Mouse (Mus musculus) CH12.LX (cell line): ENCODE data around the gene Srbd1. TPM values are rescaled to one million over a fixed set of nuclear protein-coding genes. Genes with fewer than 3 reads are reported as not detected.

ENCODE experiments used
- DNase-seq: peaks from one replicate; pipeline ENCODE4 v3.0.0-alpha.2; 2013; ENCODE audit errors: extremely low read depth
- H3K27ac ChIP-seq: 2 replicates; pipeline ENCODE4 v1.5.1; 2012; ENCODE audit warnings: low read depth, mild to moderate bottlenecking, control low read depth, moderate library complexity; ENCODE audit not compliant: insufficient read depth
- H3K27me3 ChIP-seq: replicated peaks from 2 replicates; pipeline ENCODE3; 2012; ENCODE audit warnings: inconsistent platforms
- H3K36me3 ChIP-seq, 2 experiments: replicated peaks in 1 of 2; 2 replicates each; pipeline versions ENCODE3 to v1.6.1; 2012; ENCODE audit warnings: inconsistent platforms in 1 of 2, low read length in 1 of 2, mild to moderate bottlenecking in 1 of 2, mixed read lengths in 1 of 2, moderate library complexity in 1 of 2; ENCODE audit not compliant: control insufficient read depth in 1 of 2, insufficient read depth in 1 of 2
- H3K4me1 ChIP-seq, 2 experiments: 2 replicates each; pipeline ENCODE4 v1.6.1; 2012; ENCODE audit warnings: inconsistent platforms in 1 of 2, moderate library complexity in 1 of 2; ENCODE audit not compliant: insufficient read depth in 2 of 2, control insufficient read depth in 1 of 2
- H3K4me2 ChIP-seq: 2 replicates; pipeline ENCODE4 v1.6.1; 2012; ENCODE audit warnings: low read depth, mild to moderate bottlenecking, control low read depth; ENCODE audit not compliant: poor library complexity, insufficient read depth, severe bottlenecking
- H3K4me3 ChIP-seq, 3 experiments: fragments of 150-350 bp in 1 of 3; sonication (generic) in 1 of 3; replicated peaks in 1 of 3; 2 replicates each; pipeline versions ENCODE3 to v1.5.1; 2011 to 2012; ENCODE audit warnings: low read depth in 2 of 3, low read length in 2 of 3, mild to moderate bottlenecking in 2 of 3, moderate library complexity in 2 of 3, control low read depth in 1 of 3, improper control_type of control experiment in 1 of 3, inconsistent platforms in 1 of 3, mixed read lengths in 1 of 3; ENCODE audit not compliant: poor library complexity in 1 of 3
- H3K79me2 ChIP-seq: replicated peaks from 2 replicates; pipeline ENCODE4 v1.6.1; 2012; ENCODE audit warnings: mild to moderate bottlenecking, moderate library complexity; ENCODE audit not compliant: control insufficient read depth, poor library complexity, insufficient read depth, severe bottlenecking; ENCODE audit errors: extremely low read depth
- H3K9ac ChIP-seq: 2 replicates; pipeline ENCODE4 v1.6.1; 2012; ENCODE audit warnings: low read depth, mild to moderate bottlenecking, control low read depth, moderate library complexity; ENCODE audit not compliant: insufficient read depth
- H3K9me3 ChIP-seq: replicated peaks from 2 replicates; pipeline ENCODE3; 2012; ENCODE audit warnings: low read length, inconsistent platforms, mixed read lengths
- BHLHE40 ChIP-seq: IDR thresholded peaks from 2 replicates; pipeline ENCODE4 v1.6.1; 2011; ENCODE audit warnings: mild to moderate bottlenecking, low read depth, low read length, improper control_type of control experiment
- CHD2 ChIP-seq: IDR thresholded peaks from 2 replicates; pipeline ENCODE4 v1.6.1; 2011; ENCODE audit warnings: low read length, improper control_type of control experiment
- CTCF ChIP-seq, 2 experiments: IDR thresholded peaks in 1 of 2; conservative IDR thresholded peaks in 1 of 2; 2 replicates each; pipeline ENCODE4 v1.5.1; 2011 to 2012; ENCODE audit warnings: low read depth in 2 of 2, low read length in 2 of 2, improper control_type of control experiment in 1 of 2, inconsistent platforms in 1 of 2, mild to moderate bottlenecking in 1 of 2, moderate library complexity in 1 of 2
- EP300 ChIP-seq: IDR thresholded peaks from 2 replicates; pipeline ENCODE4 v1.6.1; 2011; ENCODE audit warnings: low read length, improper control_type of control experiment
- ETS1 ChIP-seq: conservative IDR thresholded peaks from 2 replicates; pipeline ENCODE4 v1.6.1; 2012; ENCODE audit warnings: low read depth, mild to moderate bottlenecking, inconsistent platforms, low read length, improper control_type of control experiment, moderate library complexity
- IRF4 ChIP-seq: IDR thresholded peaks from 2 replicates; pipeline ENCODE4 v1.6.1; 2014; ENCODE audit warnings: low read depth, mild to moderate bottlenecking, inconsistent platforms, low read length, improper control_type of control experiment
- JUN ChIP-seq: IDR thresholded peaks from 2 replicates; pipeline ENCODE4 v1.6.1; 2011; ENCODE audit warnings: low read depth, mild to moderate bottlenecking, low read length, improper control_type of control experiment, moderate library complexity; ENCODE audit not compliant: insufficient read depth
- JUND ChIP-seq: conservative IDR thresholded peaks from 2 replicates; pipeline ENCODE4 v1.6.1; 2011; ENCODE audit warnings: low read depth, low read length, improper control_type of control experiment
- KAT2A ChIP-seq: IDR thresholded peaks from 2 replicates; pipeline ENCODE4 v1.6.1; 2012; ENCODE audit warnings: low read length, improper control_type of control experiment, inconsistent platforms; ENCODE audit not compliant: insufficient replicate concordance
- MAX ChIP-seq: IDR thresholded peaks from 2 replicates; pipeline ENCODE4 v1.6.1; 2011; ENCODE audit warnings: low read length, improper control_type of control experiment
- MAZ ChIP-seq: IDR thresholded peaks from 2 replicates; pipeline ENCODE4 v1.6.1; 2012; ENCODE audit warnings: low read depth, mild to moderate bottlenecking, inconsistent platforms, low read length, improper control_type of control experiment, moderate library complexity
- MEF2A ChIP-seq: IDR thresholded peaks from 2 replicates; pipeline ENCODE4 v1.6.1; 2014; ENCODE audit warnings: low read depth, mild to moderate bottlenecking, inconsistent platforms, low read length, improper control_type of control experiment, borderline replicate concordance
- MXI1 ChIP-seq: IDR thresholded peaks from 2 replicates; pipeline ENCODE4 v1.6.1; 2011; ENCODE audit warnings: mild to moderate bottlenecking, low read depth, low read length, improper control_type of control experiment
- MYC ChIP-seq: IDR thresholded peaks from 2 replicates; pipeline ENCODE4 v1.6.1; 2011; ENCODE audit warnings: low read depth, mild to moderate bottlenecking, improper control_type of control experiment, low read length
- NELFE ChIP-seq: IDR thresholded peaks from 2 replicates; pipeline ENCODE4 v1.6.1; 2011; ENCODE audit warnings: low read depth, low read length, improper control_type of control experiment
- NRF1 ChIP-seq: IDR thresholded peaks from 2 replicates; pipeline ENCODE4 v1.6.1; 2014; ENCODE audit warnings: low read depth, mild to moderate bottlenecking, inconsistent platforms, low read length, improper control_type of control experiment, moderate library complexity
- PAX5 ChIP-seq: IDR thresholded peaks from 2 replicates; pipeline ENCODE4 v1.6.1; 2012; ENCODE audit warnings: low read length, inconsistent platforms, mixed read lengths
- POLR2A ChIP-seq: IDR thresholded peaks from 2 replicates; pipeline ENCODE4 v1.6.1; 2011; ENCODE audit warnings: low read depth, mild to moderate bottlenecking, improper control_type of control experiment, low read length
- POLR2AphosphoS2 ChIP-seq: IDR thresholded peaks from 2 replicates; pipeline ENCODE4 v1.6.1; 2011; ENCODE audit warnings: low read depth, low read length, improper control_type of control experiment
- RCOR1 ChIP-seq: conservative IDR thresholded peaks from 2 replicates; pipeline ENCODE4 v1.6.1; 2012; ENCODE audit warnings: low read depth, mild to moderate bottlenecking, inconsistent platforms, low read length, improper control_type of control experiment
- SIN3A ChIP-seq: IDR thresholded peaks from 2 replicates; pipeline ENCODE4 v1.6.1; 2012; ENCODE audit warnings: low read length, improper control_type of control experiment, inconsistent platforms
- SMC3 ChIP-seq: IDR thresholded peaks from 2 replicates; pipeline ENCODE4 v1.6.1; 2011; ENCODE audit warnings: low read depth, low read length, improper control_type of control experiment
- TBP ChIP-seq: conservative IDR thresholded peaks from 2 replicates; pipeline ENCODE4 v1.6.1; 2011; ENCODE audit warnings: low read depth, low read length, improper control_type of control experiment
- TCF12 ChIP-seq: IDR thresholded peaks from 2 replicates; pipeline ENCODE4 v1.6.1; 2014; ENCODE audit warnings: low read depth, mild to moderate bottlenecking, inconsistent platforms, low read length, improper control_type of control experiment
- USF1 ChIP-seq: IDR thresholded peaks from 2 replicates; pipeline ENCODE4 v1.6.1; 2014; ENCODE audit warnings: low read depth, mild to moderate bottlenecking, inconsistent platforms, low read length, improper control_type of control experiment
- USF2 ChIP-seq: conservative IDR thresholded peaks from 2 replicates; pipeline ENCODE4 v1.6.1; 2011; ENCODE audit warnings: low read depth, low read length, improper control_type of control experiment
- dilution Hi-C: fragments of 300-500 bp; cut with MboI; formaldehyde crosslinking; loops from 2 replicates; pipeline ENCODE4 v1.14.3; 2020; ENCODE audit warnings: low sequenced_read_pairs; ENCODE audit not compliant: extremely low pct_unique_long_range_greater_than_20kb, extremely low pct_ligation_motif_present
- in situ Hi-C: fragments of 300-500 bp; cut with MboI; formaldehyde crosslinking; loops from 3 replicates; pipeline ENCODE4 v1.14.3; 2019; ENCODE audit warnings: low sequenced_read_pairs, low pct_ligation_motif_present, low pct_unique_long_range_greater_than_20kb, mixed read lengths
- polyA plus RNA-seq: library from polyadenylated mRNA; unstranded; fragments of >175 nt; gene quantifications from 2 replicates; pipeline ENCODE4 v1.2.1, GENCODE M21; 2012; ENCODE audit warnings: low read depth; ENCODE audit not compliant: insufficient read length
- total RNA-seq, 2 experiments: library from RNA; depleted of rRNA; stranded (reverse); fragments of 300-350 nt in 1 of 2; fragments of >200 nt in 1 of 2; gene quantifications; 2 replicates each; pipeline ENCODE4 v1.2.3; 2012 to 2014

Srbd1 gene
- total and polyA plus RNA-seq, 3 experiments = 21.5 to 34.5 (median 24.8) TPM

DNA sequence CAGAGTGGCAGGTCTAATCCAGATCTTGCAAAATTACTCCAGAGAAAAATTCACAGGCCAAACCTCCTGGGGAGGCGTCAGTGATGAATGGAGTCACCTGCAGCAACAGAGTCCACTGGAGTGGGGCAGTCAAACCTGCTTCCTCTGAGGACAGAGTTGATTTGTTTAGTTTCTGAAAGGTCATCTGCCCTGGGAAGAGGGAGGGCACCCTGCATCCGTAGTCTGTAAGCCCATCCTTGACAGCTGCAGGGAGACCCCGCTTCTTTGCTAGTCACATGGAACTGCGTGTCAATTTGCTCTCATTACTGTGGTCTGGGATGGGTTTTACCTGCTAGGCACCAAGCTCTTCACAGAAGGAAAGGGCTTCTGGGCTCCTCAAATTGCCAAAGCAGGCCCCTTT lies 173.9 kb downstream of the Srbd1 start:
- Histone ChIP-seq H3K27me3 (no peaks in the 10 kb centered on the region), H3K9ac (0 out of 2 replicates have a peak overlapping the region, but pooled peaks have one; percentile 25), H3K36me3 (no peaks in the 10 kb centered on the region), H3K4me2 (no peak overlapping the region), H3K79me2 (no peaks in the 10 kb centered on the region), H3K4me1 (peaks cover 8 to 15% of the 10 kb centered on the region in 2 experiments), H3K4me3 (no peak overlapping the region), H3K9me3 (no peaks in the 10 kb centered on the region), H3K27ac (no peak overlapping the region)
- dilution Hi-C loops (no loop called here), in situ Hi-C loops (loop anchor here (10.0 kb wide), 1 partner anchor 76 kb away; no protein-coding TSS in a partner anchor)
- DNase-seq = no peak
- TF ChIP-seq USF2 = no peak
- no peak for TF ChIP-seq JUN
- TF ChIP-seq POLR2A = no peak
- no peak for TF ChIP-seq IRF4
- TF ChIP-seq CHD2 = no peak
- no peak for TF ChIP-seq CTCF (conservative IDR thresholded peaks at IDR 0.05 in 1 of 2, IDR thresholded peaks at IDR 0.05 in 1 of 2; ENCODE audit: low read depth in 2 of 2, low read length in 2 of 2)
- TF ChIP-seq RCOR1 = no peak
- no peak for TF ChIP-seq PAX5
- TF ChIP-seq EP300 = no peak
- no peak for TF ChIP-seq POLR2AphosphoS2
- TF ChIP-seq ETS1 = no peak
- no peak for TF ChIP-seq JUND
- TF ChIP-seq NELFE = no peak
- TF ChIP-seq KAT2A = no peak
- no peak for TF ChIP-seq NRF1

DNA sequence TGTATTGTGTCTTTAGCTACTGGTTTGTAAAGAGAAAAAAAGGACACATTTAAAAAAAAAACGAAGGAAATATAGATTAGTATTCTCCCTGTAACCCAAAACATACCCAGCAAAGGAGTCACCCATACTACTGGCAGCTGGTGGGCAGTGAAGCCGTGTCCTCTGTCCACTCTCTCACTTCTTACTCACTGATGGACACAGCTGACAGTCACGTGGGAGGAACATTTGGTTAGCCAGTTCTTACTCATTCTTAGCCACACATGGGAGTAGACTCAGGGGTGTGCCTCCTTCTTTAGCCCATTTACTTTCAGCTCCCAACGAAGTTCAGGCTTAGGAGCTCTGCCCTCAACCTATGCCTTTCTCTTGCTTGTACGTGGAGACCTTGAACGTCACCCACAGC lies 183.3 kb downstream of the Srbd1 start:
- in situ Hi-C loops = no loop called here
- DNase-seq = no peak
- Histone ChIP-seq H3K27me3 (no peaks in the 10 kb centered on the region), H3K9ac (no peak overlapping the region; the same call in 1 of the 2 replicates), H3K27ac (no peak overlapping the region), H3K4me1 (peaks cover 4 to 10% of the 10 kb centered on the region in 2 experiments; a peak in 3 of 4 replicates), H3K36me3 (no peaks in the 10 kb centered on the region), H3K79me2 (no peaks in the 10 kb centered on the region), H3K4me2 (peak overlapping the region; percentile 31; the same call in 1 of the 2 replicates), H3K9me3 (no peaks in the 10 kb centered on the region), H3K4me3 (no peak overlapping the region)
- dilution Hi-C loops = no loop called here
- TF ChIP-seq IRF4 (peak; percentile 87), BHLHE40 (peak; percentile 93), EP300 (peak; percentile 49; the same call in 1 of the 2 replicates), PAX5 (no peak), SMC3 (0 out of 2 replicates have a peak, but pooled peaks have one; percentile 9), USF1 (peak; percentile 86), TBP (no peak), USF2 (peak; percentile 78), MEF2A (0 out of 2 replicates have a peak, but pooled peaks have one; percentile 24), SIN3A (no peak), MXI1 (no peak; the same call in 1 of the 2 replicates), MAZ (0 out of 2 replicates have a peak, but pooled peaks have one; percentile 21), MAX (peak; percentile 74), ETS1 (peak; percentile 86), TCF12 (peak; percentile 66; the same call in 1 of the 2 replicates), MYC (0 out of 2 replicates have a peak, but pooled peaks have one; percentile 46)
